Mouse (Mus musculus): ENCODE results near the gene Galnt7. TPM values are rescaled to one million over a fixed set of nuclear protein-coding genes. Genes with fewer than 3 reads are reported as not detected.

Galnt7 gene
- total RNA-seq, 2 experiments from 2014 or later = 5.7 to 6.5 TPM

GRCm38 (mm10) chr8:57630148-57630547 is 22.7 kb downstream of the Galnt7 start:
- intact Hi-C loops (cut with DNase I) = no loop called here
- DNase-seq = no peak

GRCm38 (mm10) chr8:57628787-57629664 is 23.8 kb downstream of the Galnt7 start:
- DNase-seq = no peak
- intact Hi-C loops (cut with DNase I) = loop anchor here (5.0 kb wide), 1 partner anchor 37 kb away; no protein-coding TSS in a partner anchor

GRCm38 (mm10) chr8:57627946-57628786 is 24.7 kb downstream of the Galnt7 start:
- intact Hi-C loops (cut with DNase I) = loop anchor here (5.0 kb wide), 1 partner anchor 36 kb away; no protein-coding TSS in a partner anchor

GRCm38 (mm10) chr8:57623955-57624354 is 28.9 kb downstream of the Galnt7 start:
- no peak for DNase-seq
- intact Hi-C loops (cut with DNase I) = no loop called here

More at GRCm38 (mm10) chr8:57627946-57628786, 24.7 kb downstream of the Galnt7 start:
- no peak for DNase-seq

GRCm38 (mm10) chr8:57623051-57623450 is 29.8 kb downstream of the Galnt7 start:
- no peak for DNase-seq
- intact Hi-C loops (cut with DNase I) = no loop called here

- intact Hi-C loops (cut with DNase I) = no loop called here
- no peak for DNase-seq
Observed at GRCm38 (mm10) chr8:57616965-57617364, 35.9 kb downstream of the Galnt7 start.

GRCm38 (mm10) chr8:57615016-57615657 is 37.7 kb downstream of the Galnt7 start:
- intact Hi-C loops (cut with DNase I) = no loop called here

GRCm38 (mm10) chr8:57611419-57611977 is 41.3 kb downstream of the Galnt7 start:
- intact Hi-C loops (cut with DNase I) = no loop called here
- peak; percentile 9 to 22 for DNase-seq

More at GRCm38 (mm10) chr8:57615016-57615657, 37.7 kb downstream of the Galnt7 start:
- DNase-seq = peak; percentile 8 to 30

- peak; percentile 23 to 60 for DNase-seq
- intact Hi-C loops (cut with DNase I) = no loop called here
Observed at GRCm38 (mm10) chr8:57610706-57611418, 42.0 kb downstream of the Galnt7 start.

GRCm38 (mm10) chr8:57602511-57602910 is 50.3 kb downstream of the Galnt7 start:
- intact Hi-C loops (cut with DNase I) = no loop called here
- no peak for DNase-seq

- no peak for DNase-seq
Observed at GRCm38 (mm10) chr8:57601987-57602418, 50.8 kb downstream of the Galnt7 start.

GRCm38 (mm10) chr8:57599813-57600555 is 52.8 kb downstream of the Galnt7 start:
- no peak for DNase-seq
- intact Hi-C loops (cut with DNase I) = no loop called here

More at GRCm38 (mm10) chr8:57601987-57602418, 50.8 kb downstream of the Galnt7 start:
- intact Hi-C loops (cut with DNase I) = no loop called here

GRCm38 (mm10) chr8:57595853-57596252 is 57.0 kb downstream of the Galnt7 start:
- DNase-seq = no peak
- intact Hi-C loops (cut with DNase I) = no loop called here

GRCm38 (mm10) chr8:57594175-57594885 is 58.5 kb downstream of the Galnt7 start:
- no peak for DNase-seq
- intact Hi-C loops (cut with DNase I) = loop anchor here (5.0 kb wide), 1 partner anchor 33 kb away; no protein-coding TSS in a partner anchor

- intact Hi-C loops (cut with DNase I) = loop anchor here (5.0 kb wide), 1 partner anchor 35 kb away; no protein-coding TSS in a partner anchor
- no peak for DNase-seq
Observed at GRCm38 (mm10) chr8:57592604-57593003, 60.2 kb downstream of the Galnt7 start.

GRCm38 (mm10) chr8:57591681-57592080 is 61.2 kb downstream of the Galnt7 start:
- intact Hi-C loops (cut with DNase I) = loop anchor here (5.0 kb wide), 1 partner anchor 36 kb away; no protein-coding TSS in a partner anchor

GRCm38 (mm10) chr8:57590015-57590414 is 62.8 kb downstream of the Galnt7 start:
- no peak for DNase-seq
- intact Hi-C loops (cut with DNase I) = loop anchor here (5.0 kb wide), 1 partner anchor 37 kb away; no protein-coding TSS in a partner anchor

More at GRCm38 (mm10) chr8:57591681-57592080, 61.2 kb downstream of the Galnt7 start:
- DNase-seq = no peak

GRCm38 (mm10) chr8:57589176-57589575 is 63.7 kb downstream of the Galnt7 start:
- DNase-seq = peak in 1 of 2 experiments; percentile 14
- intact Hi-C loops (cut with DNase I) = no loop called here
